Mouse (Mus musculus) frontal cortex, adult 2 months (tissue): ENCODE measurements around the gene Prrc2b. TPM values are rescaled to one million over a fixed set of nuclear protein-coding genes. Genes with fewer than 3 reads are reported as not detected.

Experiments used
- DNase-seq, 2 experiments: peaks; one replicate each; pipeline ENCODE4 v3.0.0; 2022; ENCODE audit warnings: low spot score in 1 of 2; ENCODE audit errors: extremely low spot score in 1 of 2
- polyA plus RNA-seq: library from polyadenylated mRNA; depleted of rRNA; stranded (reverse); fragments of >200 nt; gene quantifications from 2 replicates; pipeline ENCODE4 v1.2.3, GENCODE M21; 2012; rRNA removed

Prrc2b gene
- polyA plus RNA-seq, 1 experiment: 118 TPM

GRCm38 (mm10) chr2:32254563-32254962 is 103.7 kb downstream of the Prrc2b start:
- DNase-seq: no peak

DNA sequence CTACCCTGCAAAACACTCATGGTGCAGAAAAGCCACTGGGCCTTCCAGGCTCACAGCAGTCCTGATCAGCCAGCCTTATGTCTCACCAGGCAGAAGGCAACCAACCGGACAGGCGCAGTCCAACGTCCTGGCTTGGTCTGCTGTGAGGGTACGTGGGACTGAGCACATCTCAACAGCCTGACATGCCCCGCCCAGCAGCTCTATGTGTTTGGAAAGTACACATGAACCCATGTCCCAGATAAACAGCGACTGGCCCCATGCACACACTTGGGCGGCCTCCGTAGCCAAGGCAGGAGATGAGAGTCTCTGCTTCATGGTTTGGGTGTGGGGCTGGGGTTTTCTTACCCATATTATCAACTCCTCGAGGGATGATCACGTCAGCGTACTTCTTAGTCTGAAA is 105.4 kb downstream of the Prrc2b start:
- DNase-seq: no peak

- DNase-seq: no peak
Observed at GRCm38 (mm10) chr2:32258887-32259533, 108.1 kb downstream of the Prrc2b start.

GRCm38 (mm10) chr2:32259657-32260417 is 109.0 kb downstream of the Prrc2b start, which contains the start of gene Uck1:
Gene Uck1, minus strand, starts transcription at chr2:32260159.
- peak; percentile 80 to 92 for DNase-seq

DNA sequence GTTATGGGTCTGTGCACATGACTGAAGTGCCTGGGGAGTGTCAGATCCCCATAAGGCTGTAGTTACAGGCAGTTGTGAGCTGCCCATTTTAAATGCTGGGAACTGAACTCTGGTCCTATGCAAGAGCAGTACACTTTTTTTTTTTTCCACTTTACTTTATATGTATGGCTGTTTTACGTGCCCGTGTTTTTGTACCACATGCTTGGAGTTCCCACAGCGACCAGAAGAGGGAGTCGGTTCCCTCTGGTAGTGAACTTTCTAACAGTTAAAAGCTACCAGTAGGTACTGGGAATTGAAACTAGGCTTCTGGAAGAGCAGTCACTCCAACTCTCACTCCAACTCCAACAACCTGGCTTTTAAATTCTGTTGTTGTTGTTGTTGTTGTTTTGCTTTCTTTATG is 109.8 kb downstream of the Prrc2b start:
- DNase-seq: peak in 1 of 2 experiments; percentile 56

DNA sequence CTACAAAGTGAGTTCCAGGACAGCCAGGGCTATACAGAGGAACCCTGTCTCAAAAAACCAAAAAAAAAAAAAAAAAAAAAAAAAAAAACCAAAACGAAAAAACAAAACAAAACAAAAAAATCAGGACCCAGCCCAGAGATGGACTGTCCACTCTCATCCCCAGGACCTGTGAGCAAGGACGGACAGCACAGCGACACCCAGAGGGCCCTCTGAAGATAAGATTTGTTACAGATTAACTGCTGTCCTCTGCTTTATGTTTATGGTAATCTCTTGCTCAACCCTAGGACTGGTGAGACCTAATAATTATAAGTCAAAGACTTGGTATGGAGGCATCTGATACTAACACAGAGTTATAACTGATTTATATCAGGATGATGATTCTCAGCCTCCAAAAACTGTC is 124.9 kb downstream of the Prrc2b start:
- DNase-seq: no peak

DNA sequence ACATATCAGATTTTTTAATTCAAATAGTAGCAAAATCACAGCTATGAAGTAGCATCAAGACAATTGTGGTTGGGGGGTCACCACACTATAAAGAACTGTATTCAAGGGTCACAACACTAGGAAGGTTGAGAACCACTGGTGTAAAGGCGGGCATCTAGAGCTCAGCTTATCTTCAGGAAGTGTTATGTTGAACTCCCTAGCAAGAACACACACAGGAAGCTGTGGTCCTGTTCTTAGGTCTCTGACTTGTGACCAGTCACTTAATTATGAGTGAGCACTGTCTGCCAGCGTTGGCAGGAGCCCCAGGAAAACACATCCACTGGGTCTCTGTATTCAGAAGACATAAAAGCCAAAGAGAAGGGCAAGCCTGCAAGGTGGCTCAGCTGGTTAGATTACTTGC is 131.4 kb downstream of the Prrc2b start:
- DNase-seq: no peak

DNA sequence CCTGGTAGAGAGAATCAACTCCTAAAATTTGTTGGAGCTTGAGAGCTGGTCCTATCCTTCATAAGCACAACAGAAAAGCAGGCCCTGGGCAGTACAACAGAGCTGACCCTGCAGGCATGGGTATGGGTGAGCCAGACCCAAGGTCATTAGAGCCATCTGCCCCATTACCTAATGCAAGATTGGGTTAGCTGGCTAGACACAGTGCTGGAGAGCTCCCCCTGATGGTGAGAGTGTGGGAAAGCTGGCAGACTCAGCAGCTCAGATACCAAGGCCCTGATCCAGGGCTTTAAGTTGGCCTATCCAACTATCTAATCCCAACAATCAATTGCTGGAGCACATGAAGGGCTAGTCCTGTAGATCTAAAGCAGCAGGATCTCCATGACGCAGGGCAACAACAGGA is 131.8 kb downstream of the Prrc2b start:
- DNase-seq: peak in 1 of 2 experiments; percentile 70

DNA sequence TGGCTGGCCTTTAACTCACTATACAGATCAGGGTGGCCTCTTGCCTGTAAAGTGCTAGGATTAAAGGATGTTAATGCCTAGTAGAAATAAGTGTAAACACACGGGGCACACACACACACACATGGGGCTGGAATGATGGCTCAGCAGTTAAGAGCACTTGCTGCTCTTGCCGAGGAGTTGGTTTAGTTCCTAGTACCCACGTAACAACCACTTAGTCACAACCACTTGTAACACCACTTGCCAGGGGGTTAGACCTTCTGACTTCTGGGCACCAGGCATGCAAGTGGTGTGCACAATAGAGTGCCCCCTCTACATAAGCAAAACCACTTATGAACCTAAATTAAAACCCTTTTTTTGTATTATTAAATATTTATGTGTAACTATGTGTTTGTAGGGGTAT is 133.1 kb downstream of the Prrc2b start:
- no peak for DNase-seq

Other genes starting within 250 kb of the Prrc2b start
- 8.7 and 9.2 TPM in 2 replicates for gene Aif1l, start 200.9 kb upstream of the Prrc2b start, polyA plus RNA-seq
- 33.2 and 44.4 TPM in 2 replicates for gene Nup214, start 176.6 kb upstream of the Prrc2b start, polyA plus RNA-seq
- gene Fam78a, start 66.2 kb upstream of the Prrc2b start, polyA plus RNA-seq: 3.2 and 3.7 TPM in 2 replicates
- gene Plpp7, start 55.6 kb upstream of the Prrc2b start, polyA plus RNA-seq: 31.8 and 34.6 TPM in 2 replicates
- 20.4 and 21.6 TPM in 2 replicates for gene Pomt1, start 85.5 kb downstream of the Prrc2b start, polyA plus RNA-seq
- gene Uck1, start 109.1 kb downstream of the Prrc2b start, polyA plus RNA-seq: 69.5 and 72.7 TPM in 2 replicates
- 59.2 and 66.6 TPM in 2 replicates for gene Golga2, start 136.3 kb downstream of the Prrc2b start, polyA plus RNA-seq
- gene Swi5, start 137.0 kb downstream of the Prrc2b start, polyA plus RNA-seq: 267 and 274 TPM in 2 replicates
- 164 and 170 TPM in 2 replicates for gene Ciz1, start 201.2 kb downstream of the Prrc2b start, polyA plus RNA-seq
- gene Dnm1, start 202.3 kb downstream of the Prrc2b start, polyA plus RNA-seq: 1,288 and 1,302 TPM in 2 replicates
- 396 and 571 TPM in 2 replicates for gene 1110008P14Rik, start 230.9 kb downstream of the Prrc2b start, polyA plus RNA-seq
- gene Lcn2, start 237.2 kb downstream of the Prrc2b start, polyA plus RNA-seq: 0.18 and 0.80 TPM in 2 replicates
- gene Ptges2, start 244.8 kb downstream of the Prrc2b start, polyA plus RNA-seq: 53.2 and 59.4 TPM in 2 replicates